Mouse (Mus musculus) G1E (cell line): ENCODE data around the gene Hoxd13.

Source experiments
- CTCF ChIP-seq: IDR thresholded peaks from 2 replicates; pipeline ENCODE4 v1.5.1; 2012; ENCODE audit warnings: low read depth, low read length, inconsistent platforms, mixed read lengths
- GATA1 ChIP-seq: IDR thresholded peaks from 2 replicates; pipeline ENCODE4 v1.6.1; 2012; ENCODE audit warnings: borderline replicate concordance, low read length, inconsistent platforms, mixed read lengths
- GATA2 ChIP-seq: IDR thresholded peaks from 2 replicates; pipeline ENCODE4 v1.6.1; 2012; ENCODE audit warnings: low read depth, low read length, inconsistent platforms, borderline replicate concordance
- POLR2AphosphoS5 ChIP-seq: IDR thresholded peaks from 2 replicates; pipeline ENCODE4 v1.6.1; 2012; ENCODE audit warnings: low read depth, low read length, inconsistent platforms; ENCODE audit not compliant: insufficient replicate concordance
- TAL1 ChIP-seq: conservative IDR thresholded peaks from 2 replicates; pipeline ENCODE4 v1.6.1; 2012; ENCODE audit warnings: low read depth, low read length, inconsistent platforms, mixed read lengths

DNA sequence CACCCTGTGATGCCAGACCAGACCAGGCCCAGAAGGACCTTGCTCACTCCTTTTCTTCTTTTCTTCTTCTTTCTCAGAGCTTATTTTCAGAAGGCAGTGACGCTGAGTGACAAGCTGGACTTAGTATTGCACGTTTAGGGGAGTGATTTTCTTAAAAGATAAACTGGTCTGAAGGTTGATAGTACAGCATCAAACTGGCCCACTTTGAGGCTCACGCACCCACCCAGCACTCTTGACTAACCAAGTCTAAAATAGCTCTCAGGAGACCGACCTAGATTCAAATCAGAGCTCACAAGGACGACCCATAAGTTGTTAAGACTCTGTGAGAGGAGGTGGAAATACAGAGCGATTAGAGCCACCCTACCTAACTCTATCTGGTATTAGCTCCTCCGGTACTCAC is 1.7 kb upstream of the Hoxd13 start:
- TF ChIP-seq POLR2AphosphoS5 (no peak), CTCF (no peak), TAL1 (no peak), GATA1 (no peak), GATA2 (no peak)
